Mouse (Mus musculus) MEL (cell line): ENCODE measurements at regions not wholly inside any gene's neighbourhood (a gene's known extent, or its start where the extent isn't known, plus 50 kb on each side); places are given as distances from the start of the nearest gene placed in this dataset.

Experiments used
- CTCF ChIP-seq, 3 experiments: IDR thresholded peaks in 2 of 3; conservative IDR thresholded peaks in 1 of 3; 2 replicates each; pipeline ENCODE4 v1.5.1; 2011 to 2012; ENCODE audit warnings: low read length in 3 of 3, low read depth in 2 of 3, mild to moderate bottlenecking in 2 of 3, improper control_type of control experiment in 1 of 3, inconsistent platforms in 1 of 3, mixed read lengths in 1 of 3, moderate library complexity in 1 of 3; ENCODE audit not compliant: control insufficient read depth in 1 of 3, insufficient read depth in 1 of 3, poor library complexity in 1 of 3, severe bottlenecking in 1 of 3
- E2F4 ChIP-seq: IDR thresholded peaks from 2 replicates; pipeline ENCODE4 v1.6.1; 2011; ENCODE audit warnings: low read depth, low read length, improper control_type of control experiment, borderline replicate concordance
- MYC ChIP-seq: IDR thresholded peaks from 2 replicates; pipeline ENCODE4 v1.6.1; 2011; ENCODE audit warnings: low read depth, mild to moderate bottlenecking, low read length, improper control_type of control experiment, moderate library complexity
- NELFE ChIP-seq: IDR thresholded peaks from 2 replicates; pipeline ENCODE4 v1.6.1; 2011; ENCODE audit warnings: low read depth, low read length, improper control_type of control experiment

DNA sequence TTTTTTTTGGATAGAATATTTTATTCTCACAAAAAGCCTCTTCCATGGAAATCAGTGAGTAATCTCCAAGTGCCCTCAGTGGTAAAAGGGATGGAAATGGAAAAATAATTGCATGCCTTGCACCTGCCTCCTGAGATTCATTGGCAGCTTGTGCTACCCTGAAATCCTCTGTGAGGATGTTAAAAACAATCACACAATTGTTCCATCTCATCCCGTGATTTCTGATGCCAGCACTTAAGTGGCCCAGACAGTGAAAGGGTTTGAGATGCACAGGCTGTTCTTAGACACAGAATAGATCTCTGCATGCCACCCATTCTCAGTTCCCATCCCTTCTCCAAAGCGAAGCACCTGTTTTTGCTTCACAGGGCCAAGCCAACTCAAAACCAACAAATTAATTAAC is 398.9 kb upstream of the Cd180 start:
- TF ChIP-seq NELFE: no peak
- TF ChIP-seq CTCF (IDR thresholded peaks at IDR 0.05 in 2 of 3, conservative IDR thresholded peaks at IDR 0.05 in 1 of 3; ENCODE audit: control insufficient read depth in 1 of 3, insufficient read depth in 1 of 3, low read depth in 2 of 3, low read length in 3 of 3, poor library complexity in 1 of 3, severe bottlenecking in 1 of 3): no peak
- no peak for TF ChIP-seq MYC
- no peak for TF ChIP-seq E2F4
